Mouse (Mus musculus) embryonic fibroblast, embryonic 13.5 days (primary cell): ENCODE measurements around the gene Cpt1a.

Experiments
- CTCF ChIP-seq: IDR thresholded peaks from 2 replicates; pipeline ENCODE4 v1.5.1; 2011; ENCODE audit warnings: mild to moderate bottlenecking, control low read depth, low read length, moderate library complexity, borderline replicate concordance; ENCODE audit not compliant: insufficient read depth
- POLR2A ChIP-seq: IDR thresholded peaks from 2 replicates; pipeline ENCODE4 v1.6.1; 2011; ENCODE audit warnings: low read depth, mild to moderate bottlenecking, control low read depth, low read length, moderate library complexity

DNA sequence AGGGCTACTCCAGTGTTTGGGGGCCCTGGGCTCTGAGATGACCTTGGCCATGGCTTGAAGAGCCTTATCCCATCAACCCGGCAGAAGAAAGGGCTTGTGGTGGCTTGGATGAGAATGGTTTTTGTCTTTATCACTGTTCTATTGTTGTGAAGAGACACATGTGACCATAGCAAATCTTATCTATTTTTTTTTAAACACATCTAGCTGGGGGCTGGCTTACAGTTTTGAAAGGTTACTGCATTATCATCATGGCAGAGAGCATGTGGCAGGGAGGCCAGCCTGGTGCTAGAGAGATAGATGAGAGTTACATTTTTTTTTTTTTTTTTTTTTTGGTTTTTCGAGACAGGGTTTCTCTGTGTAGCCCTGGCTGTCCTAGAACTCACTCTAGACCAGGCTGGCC, 109.8 kb downstream of the Cpt1a start:
- no peak for TF ChIP-seq CTCF
- TF ChIP-seq POLR2A, result no peak
